Mouse (Mus musculus) heart, embryonic 15.5 days (tissue): ENCODE results near the gene Prpsap2. TPM values are rescaled to one million over a fixed set of nuclear protein-coding genes. Genes with fewer than 3 reads are reported as not detected.

ENCODE experiments used
- ATAC-seq: fragments of 200-750 bp; cut with Nextera tagmentation; replicated peaks from 2 replicates; pipeline ENCODE4 v1.8.0; 2017; ENCODE audit warnings: low read depth, moderate TSS enrichment; ENCODE audit not compliant: insufficient number of reproducible peaks, insufficient read depth, low FRiP score
- H3K27ac ChIP-seq: fragments of 300-500 bp; sonication (generic); 2 replicates; pipeline ENCODE4 v1.5.1; 2015; ENCODE audit warnings: mild to moderate bottlenecking, inconsistent platforms
- H3K27me3 ChIP-seq: fragments of 300-500 bp; sonication (generic); 2 replicates; pipeline ENCODE4 v1.6.1; 2015; ENCODE audit warnings: inconsistent platforms
- H3K36me3 ChIP-seq: fragments of 300-500 bp; sonication (generic); 2 replicates; pipeline ENCODE4 v1.6.1; 2015; ENCODE audit warnings: mild to moderate bottlenecking, inconsistent platforms
- H3K4me1 ChIP-seq: fragments of 300-500 bp; sonication (generic); replicated peaks from 2 replicates; pipeline ENCODE4 v1.6.1; 2015; ENCODE audit warnings: inconsistent platforms
- H3K4me2 ChIP-seq: fragments of 300-500 bp; sonication (generic); 2 replicates; pipeline ENCODE4 v1.6.1; 2015; ENCODE audit warnings: inconsistent platforms, mild to moderate bottlenecking, moderate library complexity
- H3K4me3 ChIP-seq: fragments of 300-500 bp; sonication (generic); 2 replicates; pipeline ENCODE4 v1.5.1; 2015; ENCODE audit warnings: mild to moderate bottlenecking, inconsistent platforms
- H3K9ac ChIP-seq: fragments of 300-500 bp; sonication (generic); 2 replicates; pipeline ENCODE4 v1.6.1; 2015; ENCODE audit warnings: mild to moderate bottlenecking, inconsistent platforms
- H3K9me3 ChIP-seq: fragments of 300-500 bp; sonication (generic); replicated peaks from 2 replicates; pipeline ENCODE4 v1.6.1; 2016; ENCODE audit warnings: inconsistent platforms
- WGBS: fragments of 180-500 bp; shearing (Covaris S2); methylation state at CpG from one replicate; pipeline ENCODE4 v1.1.7; 2015; ENCODE audit warnings: mixed read lengths; 5-methylcytosine and 5-hydroxymethylcytosine counted together
- polyA plus RNA-seq: library from polyadenylated mRNA; unstranded; fragments of >200 nt; fragmentation: Nextera tagmentation; extraction: Ambion mirVana; gene quantifications from 2 replicates; pipeline ENCODE4 v1.2.1, GENCODE M21; 2015

The Prpsap2 gene
- polyA plus RNA-seq, 1 experiment from 2014 or later, result 14.2 TPM

DNA sequence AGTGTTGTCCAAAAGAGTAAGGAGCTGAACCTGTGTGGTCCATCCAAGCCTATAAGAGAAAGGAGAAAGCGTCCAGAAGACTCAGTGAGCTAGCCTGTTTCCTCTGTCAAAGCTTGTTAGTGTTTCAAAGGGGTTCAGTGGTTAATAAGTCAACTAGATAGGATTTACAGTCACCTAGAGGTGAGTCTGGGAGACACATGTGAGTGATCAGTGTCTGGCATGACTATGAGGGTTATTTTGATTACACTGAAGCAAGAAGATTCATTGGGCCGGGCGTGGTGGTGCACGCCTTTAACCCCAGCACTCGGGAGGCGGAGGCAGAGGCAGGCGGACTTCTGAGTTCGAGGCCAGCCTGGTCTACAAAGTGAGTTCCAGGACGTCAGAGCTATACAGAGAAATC, 16.1 kb downstream of the Prpsap2 start:
- Histone ChIP-seq H3K27me3 (no peaks in the 10 kb centered on the region), H3K27ac (no peak overlapping the region), H3K4me3 (no peak overlapping the region), H3K9ac (no peak overlapping the region), H3K36me3 (peaks cover 33% of the 10 kb centered on the region), H3K9me3 (no peaks in the 10 kb centered on the region), H3K4me2 (no peak overlapping the region), H3K4me1 (no peaks in the 10 kb centered on the region)
- WGBS, result 93% methylated on average over 9 of the region's 9 CpGs
- no peak for ATAC-seq

- no peak overlapping the region for H3K4me2 ChIP-seq
- no peak overlapping the region for H3K27ac ChIP-seq
- H3K9me3 ChIP-seq, result no peaks in the 10 kb centered on the region; the same call in 1 of the 2 replicates
- H3K4me3 ChIP-seq, result no peak overlapping the region
- no peaks in the 10 kb centered on the region for H3K27me3 ChIP-seq
- no peak for ATAC-seq
- H3K36me3 ChIP-seq, result peaks cover 40% of the 10 kb centered on the region
- H3K9ac ChIP-seq, result no peak overlapping the region
- WGBS, result 68% methylated on average over 3 of the region's 3 CpGs
- H3K4me1 ChIP-seq, result no peaks in the 10 kb centered on the region
Measured at GRCm38 (mm10) chr11:61744460-61744859, 17.4 kb downstream of the Prpsap2 start.

DNA sequence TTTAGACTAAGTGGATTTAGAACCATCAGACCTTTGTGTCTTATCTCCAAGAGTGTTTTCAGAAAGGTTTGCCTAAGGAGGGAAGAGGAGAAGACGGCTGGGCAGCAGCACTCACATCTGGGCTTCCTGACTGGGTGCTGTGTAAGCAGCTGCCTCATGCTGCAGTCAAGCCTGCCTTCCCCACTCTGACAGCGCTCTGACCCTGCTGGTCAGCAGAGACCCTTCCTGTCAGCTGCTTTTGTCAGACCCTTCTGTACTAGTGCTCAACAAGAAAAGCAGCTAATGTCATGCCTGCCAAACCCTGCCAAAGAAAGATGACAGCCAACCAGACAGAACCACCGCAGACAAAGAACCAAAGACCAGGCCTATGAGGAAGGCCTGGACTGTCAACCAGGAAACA, 18.1 kb downstream of the Prpsap2 start:
- H3K4me3 ChIP-seq, result no peak overlapping the region
- H3K27ac ChIP-seq, result no peak overlapping the region
- no peaks in the 10 kb centered on the region; the same call in 1 of the 2 replicates for H3K9me3 ChIP-seq
- H3K36me3 ChIP-seq, result peaks cover 47% of the 10 kb centered on the region
- no peaks in the 10 kb centered on the region for H3K4me1 ChIP-seq
- H3K27me3 ChIP-seq, result no peaks in the 10 kb centered on the region
- no peak overlapping the region for H3K9ac ChIP-seq
- H3K4me2 ChIP-seq, result no peak overlapping the region
- 70% methylated on average over 3 of the region's 3 CpGs for WGBS
- no peak for ATAC-seq

GRCm38 (mm10) chr11:61740500-61740899, 21.4 kb downstream of the Prpsap2 start:
- Histone ChIP-seq H3K36me3 (peaks cover 61% of the 10 kb centered on the region), H3K27ac (no peak overlapping the region), H3K4me1 (no peaks in the 10 kb centered on the region), H3K9me3 (no peaks in the 10 kb centered on the region; the same call in 1 of the 2 replicates), H3K27me3 (no peaks in the 10 kb centered on the region), H3K4me2 (no peak overlapping the region), H3K4me3 (no peak overlapping the region), H3K9ac (no peak overlapping the region)
- WGBS, result 93% methylated on average over 1 of the region's 1 CpGs
- ATAC-seq, result no peak

GRCm38 (mm10) chr11:61737290-61737689, 24.6 kb downstream of the Prpsap2 start:
- WGBS, result 85% methylated on average over 1 of the region's 1 CpGs
- H3K4me3 ChIP-seq, result no peak overlapping the region
- H3K9ac ChIP-seq, result no peak overlapping the region
- no peak for ATAC-seq
- H3K9me3 ChIP-seq, result no peaks in the 10 kb centered on the region; the same call in 1 of the 2 replicates
- H3K27ac ChIP-seq, result no peak overlapping the region
- peaks cover 62% of the 10 kb centered on the region for H3K36me3 ChIP-seq
- no peak overlapping the region for H3K4me2 ChIP-seq
- no peaks in the 10 kb centered on the region for H3K27me3 ChIP-seq
- no peaks in the 10 kb centered on the region for H3K4me1 ChIP-seq

GRCm38 (mm10) chr11:61732672-61733071, 29.2 kb downstream of the Prpsap2 start:
- H3K4me2 ChIP-seq, result no peak overlapping the region
- H3K27me3 ChIP-seq, result no peaks in the 10 kb centered on the region
- 82% methylated on average over 7 of the region's 7 CpGs for WGBS
- H3K4me3 ChIP-seq, result no peak overlapping the region
- no peak overlapping the region for H3K27ac ChIP-seq
- 0 out of 2 replicates have a peak, but pooled peaks cover 3% of the 10 kb centered on the region for H3K4me1 ChIP-seq
- peaks cover 51% of the 10 kb centered on the region for H3K36me3 ChIP-seq
- ATAC-seq, result no peak
- H3K9me3 ChIP-seq, result no peaks in the 10 kb centered on the region
- H3K9ac ChIP-seq, result no peak overlapping the region

- Histone ChIP-seq H3K9me3 (no peaks in the 10 kb centered on the region), H3K4me2 (no peak overlapping the region), H3K4me3 (no peak overlapping the region), H3K4me1 (0 out of 2 replicates have a peak, but pooled peaks cover 5% of the 10 kb centered on the region), H3K9ac (no peak overlapping the region), H3K27me3 (no peaks in the 10 kb centered on the region), H3K27ac (no peak overlapping the region), H3K36me3 (peaks cover 34% of the 10 kb centered on the region)
- no peak for ATAC-seq
- WGBS, result 28% methylated on average over 2 of the region's 2 CpGs
Measured at GRCm38 (mm10) chr11:61728037-61728436, 33.9 kb downstream of the Prpsap2 start.

DNA sequence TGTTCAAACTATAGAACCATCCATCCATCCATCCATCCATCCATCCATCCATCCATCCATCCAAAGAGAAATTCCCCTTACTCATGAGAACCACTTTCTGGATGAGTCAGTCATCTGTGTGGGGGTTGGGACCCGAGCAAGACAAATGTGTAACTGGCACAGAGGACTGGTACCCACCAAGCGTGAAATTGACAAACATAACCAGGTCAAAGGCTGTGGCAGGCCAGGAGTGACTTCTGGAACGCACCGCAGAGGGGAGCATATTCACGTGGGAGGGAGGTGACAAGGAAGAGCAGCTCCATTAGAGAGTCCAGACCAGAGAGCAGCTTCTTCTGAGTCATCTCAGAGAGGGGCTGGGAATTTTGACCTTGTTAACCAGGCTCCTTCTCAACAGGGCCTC, 39.8 kb downstream of the Prpsap2 start:
- H3K36me3 ChIP-seq, result peaks cover 3% of the 10 kb centered on the region; the same call in 1 of the 2 replicates
- H3K4me1 ChIP-seq, result no peaks in the 10 kb centered on the region
- no peak for ATAC-seq
- no peak overlapping the region for H3K4me3 ChIP-seq
- WGBS, result 73% methylated on average over 5 of the region's 5 CpGs
- H3K4me2 ChIP-seq, result no peak overlapping the region
- H3K9me3 ChIP-seq, result no peaks in the 10 kb centered on the region
- H3K27me3 ChIP-seq, result peaks cover 3% of the 10 kb centered on the region; the same call in 1 of the 2 replicates
- no peak overlapping the region for H3K9ac ChIP-seq
- no peak overlapping the region for H3K27ac ChIP-seq

GRCm38 (mm10) chr11:61720636-61721035, 41.3 kb downstream of the Prpsap2 start, which contains the start of gene Slc5a10:
Slc5a10 (minus strand) TSS chr11:61720826.
- no peaks in the 10 kb centered on the region for H3K4me1 ChIP-seq
- no peak within 1 kb of the TSS for H3K27ac ChIP-seq
- ATAC-seq, result no peak
- no peaks in the 10 kb centered on the region for H3K9me3 ChIP-seq
- H3K4me3 ChIP-seq, result no peak within 1 kb of the TSS
- H3K27me3 ChIP-seq, result peaks cover 3% of the 10 kb centered on the region; the same call in 1 of the 2 replicates
- no peak within 1 kb of the TSS for H3K4me2 ChIP-seq
- 72% methylated on average over 3 of the region's 3 CpGs for WGBS
- H3K36me3 ChIP-seq, result no peaks in the 10 kb centered on the region
- H3K9ac ChIP-seq, result no peak within 1 kb of the TSS

DNA sequence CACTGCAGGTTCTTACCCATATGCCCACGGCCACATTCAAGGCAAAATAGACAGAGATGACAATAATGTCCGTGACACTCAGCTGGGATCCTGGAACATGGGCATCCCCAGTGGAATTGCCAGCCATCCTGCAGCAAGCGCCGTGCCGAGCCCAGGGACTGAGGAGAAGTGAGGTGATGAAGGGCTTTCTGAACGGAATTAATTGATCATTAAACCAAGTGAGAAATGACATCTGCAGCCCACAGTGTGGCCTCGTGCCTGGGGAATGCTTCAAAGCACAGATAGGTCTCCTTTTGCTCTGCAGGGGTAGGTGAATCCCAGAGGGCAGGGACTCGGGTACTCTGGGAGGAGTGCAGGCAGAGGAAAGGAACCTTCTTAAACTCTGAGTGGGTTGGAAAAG, 42.1 kb downstream of the Prpsap2 start:
- no peaks in the 10 kb centered on the region for H3K36me3 ChIP-seq
- H3K4me2 ChIP-seq, result no peak overlapping the region
- no peak for ATAC-seq
- 70% methylated on average over 8 of the region's 8 CpGs for WGBS
- no peak overlapping the region for H3K4me3 ChIP-seq
- no peak overlapping the region for H3K27ac ChIP-seq
- H3K27me3 ChIP-seq, result peaks cover 7% of the 10 kb centered on the region; the same call in 1 of the 2 replicates
- no peaks in the 10 kb centered on the region; the same call in 1 of the 2 replicates for H3K4me1 ChIP-seq
- no peaks in the 10 kb centered on the region for H3K9me3 ChIP-seq
- H3K9ac ChIP-seq, result no peak overlapping the region

GRCm38 (mm10) chr11:61719387-61719786, 42.5 kb downstream of the Prpsap2 start:
- no peak overlapping the region for H3K9ac ChIP-seq
- ATAC-seq, result no peak
- no peak overlapping the region for H3K27ac ChIP-seq
- H3K36me3 ChIP-seq, result no peaks in the 10 kb centered on the region
- no peak overlapping the region for H3K4me3 ChIP-seq
- no peaks in the 10 kb centered on the region; the same call in 1 of the 2 replicates for H3K4me1 ChIP-seq
- 55% methylated on average over 3 of the region's 3 CpGs for WGBS
- no peaks in the 10 kb centered on the region for H3K9me3 ChIP-seq
- H3K27me3 ChIP-seq, result peaks cover 7% of the 10 kb centered on the region; the same call in 1 of the 2 replicates
- no peak overlapping the region for H3K4me2 ChIP-seq

DNA sequence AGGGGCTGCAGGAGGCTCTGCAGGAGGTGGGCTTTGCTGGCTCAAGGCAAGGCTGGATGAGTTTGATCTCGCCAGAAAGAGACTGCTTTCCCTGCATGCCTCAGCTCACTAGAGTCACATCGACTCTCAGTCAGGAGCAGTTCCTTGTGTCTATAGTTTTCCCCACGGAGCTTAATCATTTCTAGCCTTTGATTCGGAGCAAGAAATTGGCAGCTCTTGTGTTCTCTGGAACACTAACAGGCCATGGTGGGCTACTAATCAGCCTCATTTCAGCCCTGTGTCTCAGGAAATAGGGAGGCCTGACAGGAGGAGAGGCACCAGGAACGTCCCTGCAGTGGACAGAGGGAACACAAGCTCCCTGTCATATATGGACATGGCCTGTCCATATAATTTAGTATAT, 43.9 kb downstream of the Prpsap2 start:
- Histone ChIP-seq H3K36me3 (no peaks in the 10 kb centered on the region), H3K4me1 (no peaks in the 10 kb centered on the region; the same call in 1 of the 2 replicates), H3K4me3 (no peak overlapping the region), H3K4me2 (no peak overlapping the region), H3K9me3 (no peaks in the 10 kb centered on the region), H3K27me3 (peaks cover 7% of the 10 kb centered on the region; the same call in 1 of the 2 replicates), H3K9ac (no peak overlapping the region), H3K27ac (no peak overlapping the region)
- WGBS, result 58% methylated on average over 5 of the region's 5 CpGs
- no peak for ATAC-seq
